Mouse (Mus musculus) neutrophil, adult 65 days (primary cell): ENCODE results near the gene Gm32742. TPM values are rescaled to one million over a fixed set of nuclear protein-coding genes. Genes with fewer than 3 reads are reported as not detected.

Experiments used
- total RNA-seq: library from RNA; stranded (reverse); gene quantifications from 2 replicates; pipeline ENCODE4 v1.2.4, GENCODE M21; 2023

The Gm32742 gene
- total RNA-seq, result not detected in 2 replicates

GRCm38 (mm10) chr9:51165312-51166180 is at the start of gene Gm32742:
Gene Gm32742, minus strand, starts transcription at chr9:51165517.

GRCm38 (mm10) chr9:51213023-51213728 is 47.9 kb upstream of the Gm32742 start, which contains the start of gene Pou2af1:
Gene Pou2af1, plus strand, starts transcription at chr9:51213708.

GRCm38 (mm10) chr9:51101756-51102425 is 63.4 kb downstream of the Gm32742 start, which contains the start of gene 4833427G06Rik:
Gene 4833427G06Rik, minus strand, starts transcription at chr9:51102078.

Other genes starting within 250 kb of the Gm32742 start
- 49.2 and 68.5 TPM in 2 replicates for gene Sik2, start 156.4 kb downstream of the Gm32742 start, total RNA-seq
- gene Btg4, start 104.6 kb downstream of the Gm32742 start, total RNA-seq, result not detected in 2 replicates
- gene Layn, start 88.4 kb downstream of the Gm32742 start, total RNA-seq, result 2.3 and 4.4 TPM in 2 replicates
- not detected in 2 replicates for gene 4833427G06Rik, start 63.4 kb downstream of the Gm32742 start, total RNA-seq
- gene Pou2af1, start 48.2 kb upstream of the Gm32742 start, total RNA-seq, result 2.0 and 7.6 TPM in 2 replicates
- not detected in 2 replicates for gene Colca2, start 113.1 kb upstream of the Gm32742 start, total RNA-seq
- not detected in 2 replicates for gene 1810046K07Rik, start 163.4 kb upstream of the Gm32742 start, total RNA-seq